Mouse (Mus musculus) heart, embryonic 14.5 days (tissue): ENCODE data around the gene Klk1b8. TPM values are rescaled to one million over a fixed set of nuclear protein-coding genes. Genes with fewer than 3 reads are reported as not detected.
"Not testable (repeated sequence)": the region's sequence is repeated elsewhere in the genome, so short reads cannot be mapped to it uniquely, and the experiment has no call there.

Experiments used
- ATAC-seq: fragments of 200-750 bp; cut with Nextera tagmentation; 2 replicates; pipeline ENCODE4 v1.8.0; 2017; ENCODE audit warnings: low read depth, moderate TSS enrichment; ENCODE audit not compliant: insufficient number of reproducible peaks, insufficient read depth, low FRiP score
- H3K27ac ChIP-seq, 2 experiments: fragments of 200-500 bp in 1 of 2; fragments of 300-500 bp in 1 of 2; sonication (generic) in 1 of 2; replicated peaks in 1 of 2; 2 replicates each; pipeline ENCODE4 v1.5.1; 2012 to 2014; ENCODE audit warnings: low read depth in 2 of 2, low read length in 2 of 2, control low read depth in 1 of 2, mild to moderate bottlenecking in 1 of 2, mixed read lengths in 1 of 2; ENCODE audit not compliant: control insufficient read depth in 1 of 2, insufficient read depth in 1 of 2
- H3K27me3 ChIP-seq: fragments of 300-500 bp; sonication (generic); 2 replicates; pipeline ENCODE4 v1.6.1; 2014; ENCODE audit warnings: mild to moderate bottlenecking, low read length, control low read depth; ENCODE audit not compliant: control insufficient read depth, insufficient read depth
- H3K36me3 ChIP-seq: fragments of 300-500 bp; sonication (generic); 2 replicates; pipeline ENCODE4 v1.6.1; 2014; ENCODE audit warnings: mild to moderate bottlenecking, control low read depth, low read length, mixed read lengths; ENCODE audit not compliant: control insufficient read depth, insufficient read depth
- H3K4me1 ChIP-seq, 2 experiments: fragments of 200-500 bp in 1 of 2; fragments of 300-500 bp in 1 of 2; sonication (generic) in 1 of 2; 2 replicates each; pipeline ENCODE4 v1.6.1; 2012 to 2014; ENCODE audit warnings: low read length in 2 of 2, control low read depth in 1 of 2, mixed read lengths in 1 of 2; ENCODE audit not compliant: control insufficient read depth in 2 of 2, insufficient read depth in 2 of 2
- H3K4me2 ChIP-seq: fragments of 300-500 bp; sonication (generic); 2 replicates; pipeline ENCODE4 v1.6.1; 2014; ENCODE audit warnings: mild to moderate bottlenecking, low read length
- H3K4me3 ChIP-seq, 2 experiments: fragments of 200-500 bp in 1 of 2; fragments of 300-500 bp in 1 of 2; sonication (generic) in 1 of 2; 2 replicates each; pipeline ENCODE4 v1.5.1; 2012 to 2014; ENCODE audit warnings: low read length in 2 of 2, mild to moderate bottlenecking in 2 of 2, control low read depth in 1 of 2, low read depth in 1 of 2, moderate library complexity in 1 of 2; ENCODE audit not compliant: control insufficient read depth in 1 of 2, insufficient read depth in 1 of 2
- H3K9ac ChIP-seq: fragments of 300-500 bp; sonication (generic); 2 replicates; pipeline ENCODE4 v1.6.1; 2014; ENCODE audit warnings: mild to moderate bottlenecking, low read length
- H3K9me3 ChIP-seq: fragments of 300-500 bp; sonication (generic); 2 replicates; pipeline ENCODE4 v1.6.1; 2016; ENCODE audit warnings: low read length, control low read depth; ENCODE audit not compliant: control insufficient read depth
- WGBS: fragments of 180-500 bp; shearing (Covaris S2); extraction: QIAGEN DNeasy Blood & Tissue Kit; methylation state at CpG from one replicate; pipeline ENCODE4 v1.1.7; 2014; 5-methylcytosine and 5-hydroxymethylcytosine counted together
- polyA plus RNA-seq: library from polyadenylated mRNA; unstranded; fragments of >200 nt; fragmentation: Nextera tagmentation; extraction: Ambion mirVana; gene quantifications from 2 replicates; pipeline ENCODE4 v1.2.1, GENCODE M21; 2014

Klk1b8 gene
- polyA plus RNA-seq, 1 experiment from 2014 or later, result not detected

DNA sequence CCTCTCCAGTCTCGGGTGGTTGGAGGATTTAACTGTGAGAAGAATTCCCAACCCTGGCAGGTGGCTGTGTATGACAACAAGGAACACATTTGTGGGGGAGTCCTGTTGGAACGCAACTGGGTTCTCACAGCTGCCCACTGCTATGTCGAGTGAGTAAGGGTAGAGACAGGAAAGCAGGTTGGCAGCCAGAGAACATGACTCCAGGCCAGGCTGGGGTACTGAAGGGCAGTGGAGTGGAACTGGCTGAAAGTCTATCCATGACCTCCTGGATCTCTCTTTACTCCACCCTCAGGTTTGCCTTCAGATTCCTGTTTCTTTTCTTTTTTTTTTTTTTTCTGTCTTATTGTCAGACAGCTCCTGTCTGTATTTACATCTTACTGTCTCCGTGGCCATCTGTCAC, 2.2 kb downstream of the Klk1b8 start:
- 64% methylated on average over 4 of the region's 4 CpGs for WGBS

DNA sequence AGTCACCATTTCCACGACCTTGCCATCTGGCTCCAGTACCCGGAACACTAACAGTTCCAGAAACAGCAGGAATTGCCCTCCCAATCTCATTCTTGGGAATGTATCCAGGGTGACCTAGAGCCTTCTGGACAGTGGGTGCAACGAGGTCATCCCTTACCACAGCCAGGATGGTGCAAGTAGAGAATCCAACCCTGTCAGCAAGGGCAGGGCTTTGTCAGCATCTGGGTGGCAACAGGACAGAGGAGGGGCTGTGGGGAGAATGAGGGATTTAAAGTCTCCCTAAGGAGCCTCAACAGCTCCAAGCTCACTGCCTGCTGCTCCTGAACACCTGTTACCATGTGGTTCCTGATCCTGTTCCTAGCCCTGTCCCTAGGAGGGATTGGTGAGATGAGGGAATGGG, 16.0 kb downstream of the Klk1b8 start, which contains the start of gene Klk1b1:
Gene Klk1b1, plus strand, starts transcription at position 301 of the 400 bp plus-strand sequence.
- H3K36me3 ChIP-seq, result no peaks in the 10 kb centered on the region
- no peaks in the 10 kb centered on the region for H3K27me3 ChIP-seq
- H3K27ac ChIP-seq, result no peak within 1 kb of the TSS
- H3K9me3 ChIP-seq, result no peaks in the 10 kb centered on the region
- 59% methylated on average over 3 of the region's 3 CpGs for WGBS
- no peak for ATAC-seq
- H3K4me3 ChIP-seq, result no peak within 1 kb of the TSS
- H3K4me2 ChIP-seq, result no peak within 1 kb of the TSS
- H3K9ac ChIP-seq, result no peak within 1 kb of the TSS
- H3K4me1 ChIP-seq, result no peaks in the 10 kb centered on the region

More for the DNA sequence above, 2.2 kb downstream of the Klk1b8 start:
- Histone ChIP-seq H3K9me3 (no peaks in the 10 kb centered on the region), H3K36me3 (no peaks in the 10 kb centered on the region), H3K4me2 (no peak overlapping the region), H3K9ac (no peak overlapping the region), H3K27ac (no peak overlapping the region), H3K4me3 (no peak overlapping the region), H3K4me1 (no peaks in the 10 kb centered on the region), H3K27me3 (no peaks in the 10 kb centered on the region)
- no peak for ATAC-seq

DNA sequence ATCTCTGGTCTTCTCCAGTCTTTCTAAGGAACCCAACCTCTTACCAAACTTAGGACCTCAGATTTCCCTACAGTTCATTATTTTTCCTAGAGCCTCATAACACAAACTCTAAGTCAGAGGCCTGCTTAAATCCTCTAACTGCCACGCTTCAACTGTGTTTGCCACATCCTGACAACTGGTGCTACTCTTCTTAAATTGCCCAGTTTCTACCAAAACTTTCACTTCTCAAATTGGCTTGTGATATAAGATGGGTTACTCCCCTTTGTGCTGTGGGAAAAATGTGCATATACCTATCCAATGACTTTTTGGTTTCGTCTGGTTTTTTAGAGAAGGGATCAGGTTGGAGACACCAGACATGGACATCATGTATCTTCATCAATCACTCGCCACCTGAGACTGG, 16.6 kb downstream of the Klk1b8 start:
- Histone ChIP-seq H3K4me2 (no peak overlapping the region), H3K36me3 (no peaks in the 10 kb centered on the region), H3K27me3 (no peaks in the 10 kb centered on the region), H3K27ac (no peak overlapping the region), H3K4me3 (no peak overlapping the region), H3K9me3 (no peaks in the 10 kb centered on the region), H3K4me1 (no peaks in the 10 kb centered on the region), H3K9ac (no peak overlapping the region)
- 68% methylated on average over 3 of the region's 3 CpGs for WGBS
- no peak for ATAC-seq

DNA sequence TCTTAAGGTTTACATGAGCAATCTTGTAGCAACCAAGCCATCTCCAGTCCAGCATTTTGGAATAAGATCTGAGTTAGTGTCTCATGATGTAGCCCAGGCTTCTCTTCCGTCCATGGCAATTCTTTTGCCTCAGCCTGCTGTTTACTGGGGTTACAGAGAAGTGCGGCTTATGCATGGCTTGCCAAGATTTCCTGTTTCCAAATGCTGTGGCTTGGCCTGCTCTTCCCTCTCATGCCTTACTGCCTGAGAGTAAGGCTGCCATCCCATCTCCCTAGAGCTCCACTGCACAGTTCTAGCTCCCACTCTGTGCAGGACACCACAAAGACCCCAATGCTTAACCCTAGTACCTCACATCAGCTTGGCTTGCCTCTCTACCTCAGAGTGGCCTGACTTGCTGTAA, 17.1 kb downstream of the Klk1b8 start:
- ATAC-seq, result no peak
- Histone ChIP-seq H3K4me3 (no peak overlapping the region), H3K27me3 (no peaks in the 10 kb centered on the region), H3K9me3 (no peaks in the 10 kb centered on the region), H3K9ac (no peak overlapping the region), H3K36me3 (no peaks in the 10 kb centered on the region), H3K4me2 (no peak overlapping the region), H3K4me1 (no peaks in the 10 kb centered on the region), H3K27ac (no peak overlapping the region)
- 72% methylated on average over 2 of the region's 2 CpGs for WGBS

DNA sequence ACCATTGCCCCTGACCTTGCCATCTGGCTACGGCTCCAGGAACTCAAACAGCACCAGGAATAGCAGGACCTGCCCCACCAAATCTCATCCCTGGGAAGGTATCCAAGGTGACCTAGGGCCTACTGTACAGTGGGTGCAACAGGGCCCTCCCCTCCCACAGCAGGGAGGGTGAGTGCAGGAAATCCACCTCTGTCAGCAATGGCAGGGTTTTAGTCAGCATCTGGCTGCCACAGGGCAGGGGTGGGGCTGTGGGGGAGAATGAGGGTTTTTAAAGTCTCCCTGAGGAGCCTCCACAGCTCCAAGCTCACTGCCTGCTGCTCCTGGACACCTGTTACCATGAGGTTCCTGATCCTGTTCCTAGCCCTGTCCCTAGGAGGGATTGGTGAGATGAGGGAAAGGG, 25.3 kb downstream of the Klk1b8 start, which contains the start of gene Klk1b9:
Gene Klk1b9, plus strand, starts transcription at position 301 of the 400 bp plus-strand sequence.
- H3K36me3 ChIP-seq, H3K27me3 ChIP-seq, ATAC-seq, H3K4me1 ChIP-seq, H3K27ac ChIP-seq, H3K9ac ChIP-seq, H3K9me3 ChIP-seq, H3K4me3 ChIP-seq, H3K4me2 ChIP-seq: not testable (repeated sequence)
- 71% methylated on average over 1 of the region's 1 CpGs for WGBS

DNA sequence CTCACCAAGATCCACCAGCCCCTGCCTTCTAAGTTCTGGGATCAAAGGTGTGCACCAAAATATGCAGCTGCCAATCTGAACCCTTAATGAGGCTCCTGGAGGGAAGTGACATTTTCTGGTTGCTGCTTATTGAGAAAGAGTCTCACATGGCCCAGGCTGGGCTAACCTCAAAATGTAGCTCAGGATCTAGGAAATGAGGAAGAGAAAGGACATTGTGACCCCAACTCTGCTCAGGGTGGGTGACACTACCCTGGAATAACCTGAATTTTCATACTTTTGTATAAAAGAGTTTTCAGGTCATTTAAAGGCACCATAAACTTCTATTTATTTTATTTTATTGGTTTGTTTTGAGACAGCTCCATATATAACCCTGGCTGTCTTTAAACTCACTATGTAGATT, 35.2 kb downstream of the Klk1b8 start:
- Histone ChIP-seq H3K4me3 (no peak overlapping the region), H3K9ac (no peak overlapping the region), H3K4me2 (no peak overlapping the region), H3K4me1 (no peaks in the 10 kb centered on the region), H3K27me3 (no peaks in the 10 kb centered on the region), H3K36me3 (no peaks in the 10 kb centered on the region), H3K27ac (no peak overlapping the region), H3K9me3 (no peaks in the 10 kb centered on the region)
- no peak for ATAC-seq

DNA sequence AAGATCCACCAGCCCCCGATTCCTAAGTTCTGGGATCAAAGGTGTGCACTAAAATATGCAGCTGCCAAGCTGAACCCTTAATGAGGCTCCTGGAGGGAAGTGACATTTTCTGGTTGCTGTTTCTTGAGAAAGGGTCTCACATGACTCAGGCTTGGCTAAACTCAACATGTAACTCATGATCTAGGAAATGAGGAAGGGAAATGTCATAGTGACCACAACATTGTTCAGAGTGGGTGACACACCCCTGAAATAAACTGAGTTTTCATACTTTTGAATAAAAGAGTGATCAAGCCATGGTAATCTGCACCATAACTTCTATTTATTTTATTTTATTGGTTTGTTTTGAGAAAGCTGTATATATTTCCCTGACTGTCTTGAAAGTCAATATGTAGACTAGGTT, 44.4 kb downstream of the Klk1b8 start:
- H3K4me3 ChIP-seq, H3K9ac ChIP-seq, H3K4me2 ChIP-seq, H3K4me1 ChIP-seq, ATAC-seq, H3K27me3 ChIP-seq, H3K36me3 ChIP-seq, H3K27ac ChIP-seq, H3K9me3 ChIP-seq: not testable (repeated sequence)
- WGBS, result 61% methylated on average over 1 of the region's 1 CpGs

DNA sequence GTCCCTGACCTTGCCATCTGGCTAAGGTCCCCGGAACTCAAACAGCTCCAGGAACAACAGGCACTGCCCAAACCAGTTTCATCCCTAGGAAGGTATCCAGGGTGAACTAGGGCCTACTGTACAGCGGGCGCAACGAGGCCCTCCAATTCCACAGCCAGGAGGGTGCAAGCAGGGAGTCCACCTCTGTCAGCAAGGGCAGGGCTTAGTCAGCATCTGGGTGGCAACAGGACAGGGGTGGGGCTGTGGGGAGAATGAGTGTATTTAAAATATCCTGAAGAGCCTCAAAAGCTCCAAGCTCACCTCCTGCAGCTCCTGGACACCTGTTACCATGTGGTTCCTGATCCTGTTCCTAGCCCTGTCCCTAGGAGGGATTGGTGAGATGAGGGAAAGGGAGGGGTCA, 45.1 kb downstream of the Klk1b8 start, which contains the start of gene Klk1b11:
Gene Klk1b11, plus strand, starts transcription at position 301 of the 400 bp plus-strand sequence.
- H3K4me3 ChIP-seq, H3K36me3 ChIP-seq, H3K27me3 ChIP-seq, H3K4me2 ChIP-seq, H3K4me1 ChIP-seq, H3K9me3 ChIP-seq, ATAC-seq, H3K27ac ChIP-seq, H3K9ac ChIP-seq: not testable (repeated sequence)
- WGBS, result 73% methylated on average over 4 of the region's 4 CpGs
